Mouse (Mus musculus): ENCODE measurements around the gene Acad10.
"Not testable (repeated sequence)": the region's sequence is repeated elsewhere in the genome, so short reads cannot be mapped to it uniquely, and the experiment has no call there.

DNA sequence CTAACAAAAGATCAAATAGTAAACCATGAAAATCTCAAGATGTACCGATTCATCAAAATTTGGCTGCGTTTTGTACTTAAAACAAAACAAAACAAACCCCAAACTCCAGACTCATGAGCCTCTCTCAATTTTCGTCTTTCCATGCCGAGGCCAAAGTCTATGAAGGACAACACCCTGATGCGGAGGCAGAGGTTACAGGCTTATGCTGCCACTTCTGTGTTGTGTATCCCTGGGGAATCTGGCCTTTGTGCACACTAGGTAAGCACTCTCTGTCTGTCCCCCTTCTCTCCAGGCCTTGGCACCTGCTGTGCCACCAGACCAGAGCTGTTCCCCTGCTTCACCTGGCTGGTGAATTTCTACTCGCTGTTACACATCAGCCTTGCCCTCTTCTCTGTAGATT, 2.7 kb downstream of the Acad10 start:
- not testable (repeated sequence) for TF ChIP-seq CTCF, POLR2A (IDR thresholded peaks at IDR 0.05; ENCODE audit: insufficient read depth, low read depth, low read length)

Data from olfactory bulb, adult 2 months (tissue).